Mouse (Mus musculus) ZHBTc4 (cell line): ENCODE measurements around the gene Gm10715.
"Not testable (repeated sequence)": the region's sequence is repeated elsewhere in the genome, so short reads cannot be mapped to it uniquely, and the experiment has no call there.

ENCODE experiments used
- DNase-seq: peaks from one replicate; pipeline ENCODE4 v3.0.0-alpha.2; 2011; ENCODE audit warnings: low read depth, low spot score

The Gm10715 gene

GRCm38 (mm10) chr9:3036577-3036976 lies at the start of gene Gm10715:
Gene Gm10715, plus strand, starts transcription at chr9:3036877.
- DNase-seq = not testable (repeated sequence)

GRCm38 (mm10) chr9:3000445-3000972 lies 36.2 kb upstream of the Gm10715 start, which contains the start of gene Gm10722:
Gene Gm10722, plus strand, starts transcription at chr9:3000922.
- DNase-seq = peak; percentile 46

DNA sequence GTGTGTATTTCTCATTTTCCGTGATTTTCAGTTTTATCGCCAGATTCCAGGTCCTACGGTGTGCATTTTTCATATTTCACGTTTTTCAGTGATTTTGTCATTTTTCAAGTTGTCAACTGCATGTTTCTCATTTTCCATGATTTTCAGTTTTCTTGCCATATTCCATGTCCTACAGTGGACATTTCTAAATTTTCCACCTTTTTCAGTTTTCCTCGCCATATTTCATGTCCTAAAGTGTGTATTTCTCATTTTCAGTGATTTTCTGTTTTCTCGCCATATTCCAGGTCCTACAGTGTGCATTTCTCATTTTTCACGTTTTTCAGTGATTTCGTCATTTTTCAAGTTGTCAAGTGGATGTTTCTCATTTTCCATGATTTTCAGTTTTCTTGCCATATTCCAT lies 35.7 kb upstream of the Gm10715 start:
- not testable (repeated sequence) for DNase-seq

DNA sequence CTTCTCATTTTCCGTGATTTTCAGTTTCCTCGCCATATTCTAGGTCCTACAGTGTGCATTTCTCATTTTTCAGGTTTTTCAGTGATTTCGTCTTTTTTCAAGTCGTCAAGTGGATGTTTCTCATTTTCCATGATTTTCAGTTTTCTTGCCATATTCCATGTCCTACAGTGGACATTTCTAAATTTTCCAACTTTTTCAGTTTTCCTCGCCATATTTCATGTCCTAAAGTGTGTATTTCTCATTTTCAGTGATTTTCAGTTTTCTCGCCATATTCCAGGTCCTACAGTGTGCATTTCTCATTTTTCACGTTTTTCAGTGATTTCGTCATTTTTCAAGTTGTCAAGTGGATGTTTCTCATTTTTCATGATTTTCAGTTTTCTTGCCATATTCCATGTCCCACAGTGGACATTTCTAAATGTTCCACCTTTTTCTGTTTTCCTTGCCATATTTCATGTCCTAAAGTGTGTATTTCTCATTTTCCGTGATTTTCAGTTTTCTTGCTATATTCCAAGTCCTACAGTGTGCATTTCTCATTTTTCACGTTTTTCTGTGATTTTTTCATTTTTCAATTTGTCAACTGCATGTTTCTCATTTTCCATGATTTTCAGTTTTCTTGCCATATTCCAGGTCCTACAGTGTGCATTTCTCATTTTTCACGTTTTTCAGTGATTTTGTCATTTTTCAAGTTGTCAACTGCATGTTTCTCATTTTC lies 34.6 kb upstream of the Gm10715 start:
- peak; percentile 6 for DNase-seq

DNA sequence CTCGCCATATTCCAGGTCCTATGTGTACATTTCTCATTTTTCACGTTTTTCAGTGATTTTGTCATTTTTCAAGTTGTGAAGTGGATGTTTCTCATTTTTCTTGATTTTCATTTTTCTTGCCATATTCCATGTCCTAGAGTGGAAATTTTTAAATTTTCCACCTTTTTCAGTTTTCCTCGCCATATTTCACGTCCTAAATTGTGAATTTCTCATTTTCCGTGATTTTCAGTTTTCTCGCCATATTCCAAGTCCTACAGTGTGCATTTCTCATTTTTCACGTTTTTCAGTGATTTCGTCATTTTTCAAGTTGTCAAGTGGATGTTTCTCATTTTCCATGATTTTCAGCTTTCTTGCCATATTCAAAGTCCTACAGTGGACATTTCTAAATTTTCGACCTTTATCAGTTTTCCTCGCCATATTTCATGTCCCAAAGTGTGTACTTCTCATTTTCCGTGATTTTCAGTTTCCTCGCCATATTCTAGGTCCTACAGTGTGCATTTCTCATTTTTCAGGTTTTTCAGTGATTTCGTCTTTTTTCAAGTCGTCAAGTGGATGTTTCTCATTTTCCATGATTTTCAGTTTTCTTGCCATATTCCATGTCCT lies 33.8 kb upstream of the Gm10715 start, which contains the start of gene Gm11168:
Gene Gm11168, plus strand, starts transcription at position 553 of the 603 bp plus-strand sequence.
- not testable (repeated sequence) for DNase-seq

DNA sequence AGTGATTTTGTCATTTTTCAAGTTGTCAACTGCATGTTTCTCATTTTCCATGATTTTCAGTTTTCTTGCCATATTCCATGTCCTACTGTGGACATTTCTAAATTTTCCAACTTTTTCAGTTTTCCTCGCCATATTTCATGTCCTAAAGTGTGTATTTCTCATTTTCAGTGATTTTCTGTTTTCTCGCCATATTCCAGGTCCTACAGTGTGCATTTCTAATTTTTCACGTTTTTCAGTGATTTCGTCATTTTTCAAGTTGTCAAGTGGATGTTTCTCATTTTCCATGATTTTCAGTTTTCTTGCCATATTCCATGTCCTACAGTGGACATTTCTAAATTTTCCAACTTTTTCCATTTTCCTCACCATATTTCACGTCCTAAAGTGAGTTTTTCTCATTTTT lies 30.5 kb upstream of the Gm10715 start:
- DNase-seq = not testable (repeated sequence)

DNA sequence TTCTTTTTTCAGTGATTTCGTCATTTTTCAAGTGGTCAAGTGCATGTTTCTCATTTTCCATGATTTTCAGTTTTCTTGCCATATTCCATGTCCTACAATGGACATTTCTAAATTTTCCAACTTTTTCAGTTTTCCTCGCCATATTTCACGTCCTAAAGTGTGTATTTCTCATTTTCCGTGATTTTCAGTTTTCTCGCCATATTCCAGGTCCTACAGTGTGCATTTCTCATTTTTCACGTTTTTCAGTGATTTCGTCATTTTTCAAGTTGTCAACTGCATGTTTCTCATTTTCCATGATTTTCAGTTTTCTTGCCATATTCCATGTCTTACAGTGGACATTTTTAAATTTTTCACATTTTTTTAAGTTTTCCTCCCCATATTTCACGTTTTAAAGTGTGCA lies 30.0 kb upstream of the Gm10715 start:
- DNase-seq = not testable (repeated sequence)

- DNase-seq = peak; percentile 9
These were observed 29.4 kb upstream of the Gm10715 start for GRCm38 (mm10) chr9:3007272-3007671.

DNA sequence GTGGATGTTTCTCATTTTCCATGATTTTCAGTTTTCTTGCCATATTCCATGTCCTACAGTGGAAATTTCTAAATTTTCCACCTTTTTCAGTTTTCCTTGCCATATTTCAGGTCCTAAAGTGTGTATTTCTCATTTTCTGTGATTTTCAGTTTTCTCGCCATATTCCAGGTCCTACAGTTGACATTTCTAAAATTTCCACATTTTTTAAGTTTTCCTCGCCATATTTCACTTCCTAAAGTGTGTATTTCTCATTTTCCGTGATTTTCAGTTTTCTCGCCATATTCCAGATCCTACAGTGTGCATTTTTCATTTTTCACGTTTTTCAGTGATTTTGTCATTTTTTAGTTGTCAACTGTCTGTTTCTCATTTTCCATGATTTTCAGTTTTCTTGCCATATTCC lies 27.3 kb upstream of the Gm10715 start:
- DNase-seq = not testable (repeated sequence)

DNA sequence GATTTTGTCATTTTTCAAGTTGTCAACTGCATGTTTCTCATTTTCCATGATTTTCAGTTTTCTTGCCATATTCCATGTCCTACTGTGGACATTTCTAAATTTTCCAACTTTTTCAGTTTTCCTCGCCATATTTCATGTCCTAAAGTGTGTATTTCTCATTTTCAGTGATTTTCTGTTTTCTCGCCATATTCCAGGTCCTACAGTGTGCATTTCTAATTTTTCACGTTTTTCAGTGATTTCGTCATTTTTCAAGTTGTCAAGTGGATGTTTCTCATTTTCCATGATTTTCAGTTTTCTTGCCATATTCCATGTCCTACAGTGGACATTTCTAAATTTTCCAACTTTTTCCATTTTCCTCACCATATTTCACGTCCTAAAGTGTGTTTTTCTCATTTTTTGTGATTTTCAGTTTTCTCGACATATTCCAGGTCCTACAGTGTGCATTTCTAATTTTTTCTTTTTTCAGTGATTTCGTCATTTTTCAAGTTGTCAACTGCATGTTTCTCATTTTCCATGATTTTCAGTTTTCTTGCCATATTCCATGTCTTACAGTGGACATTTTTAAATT lies 24.5 kb upstream of the Gm10715 start:
- not testable (repeated sequence) for DNase-seq

DNA sequence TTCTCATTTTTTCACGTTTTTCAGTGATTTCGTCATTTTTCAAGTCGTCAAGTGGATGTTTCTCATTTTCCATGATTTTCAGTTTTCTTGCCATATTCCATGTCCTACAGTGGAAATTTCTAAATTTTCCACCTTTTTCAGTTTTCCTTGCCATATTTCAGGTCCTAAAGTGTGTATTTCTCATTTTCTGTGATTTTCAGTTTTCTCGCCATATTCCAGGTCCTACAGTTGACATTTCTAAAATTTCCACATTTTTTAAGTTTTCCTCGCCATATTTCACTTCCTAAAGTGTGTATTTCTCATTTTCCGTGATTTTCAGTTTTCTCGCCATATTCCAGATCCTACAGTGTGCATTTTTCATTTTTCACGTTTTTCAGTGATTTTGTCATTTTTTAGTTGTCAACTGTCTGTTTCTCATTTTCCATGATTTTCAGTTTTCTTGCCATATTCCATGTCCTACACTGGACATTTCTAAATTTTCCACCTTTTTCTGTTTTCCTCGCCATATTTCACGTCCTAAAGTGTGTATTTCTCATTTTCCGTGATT lies 23.9 kb upstream of the Gm10715 start, which contains the start of gene Gm10721:
Gene Gm10721, plus strand, starts transcription at position 408 of the 547 bp plus-strand sequence.
- not testable (repeated sequence) for DNase-seq

- not testable (repeated sequence) for DNase-seq
These were observed 21.3 kb upstream of the Gm10715 start, which contains the start of gene Gm10720 for GRCm38 (mm10) chr9:3015354-3015753. Gene Gm10720, plus strand, starts transcription at chr9:3015654.

DNA sequence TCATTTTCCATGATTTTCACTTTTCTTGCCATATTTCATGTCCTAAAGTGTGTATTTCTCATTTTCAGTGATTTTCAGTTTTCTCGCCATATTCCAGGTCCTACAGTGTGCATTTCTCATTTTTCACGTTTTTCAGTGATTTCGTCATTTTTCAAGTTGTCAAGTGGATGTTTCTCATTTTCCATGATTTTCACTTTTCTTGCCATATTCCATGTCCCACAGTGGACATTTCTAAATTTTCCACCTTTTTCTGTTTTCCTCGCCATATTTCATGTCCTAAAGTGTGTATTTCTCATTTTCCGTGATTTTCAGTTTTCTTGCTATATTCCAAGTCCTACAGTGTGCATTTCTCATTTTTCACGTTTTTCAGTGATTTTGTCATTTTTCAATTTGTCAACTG lies 20.8 kb upstream of the Gm10715 start:
- DNase-seq = not testable (repeated sequence)

DNA sequence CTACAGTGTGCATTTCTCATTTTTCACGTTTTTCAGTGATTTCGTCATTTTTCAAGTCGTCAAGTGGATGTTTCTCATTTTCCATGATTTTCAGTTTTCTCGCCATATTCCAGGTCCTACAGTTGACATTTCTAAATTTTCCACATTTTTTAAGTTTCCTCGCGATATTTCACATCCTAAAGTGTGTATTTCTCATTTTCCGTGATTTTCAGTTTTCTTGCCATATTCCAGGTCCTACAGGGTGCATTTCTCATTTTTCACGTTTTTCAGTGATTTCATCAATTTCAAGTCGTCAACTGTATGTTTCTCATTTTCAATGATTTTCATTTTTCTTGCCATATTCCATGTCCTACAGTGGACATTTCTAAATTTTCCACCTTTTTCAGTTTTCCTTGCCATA lies 19.6 kb upstream of the Gm10715 start, which contains the start of gene Gm10719:
Gene Gm10719, plus strand, starts transcription at position 301 of the 400 bp plus-strand sequence.
- DNase-seq = not testable (repeated sequence)

DNA sequence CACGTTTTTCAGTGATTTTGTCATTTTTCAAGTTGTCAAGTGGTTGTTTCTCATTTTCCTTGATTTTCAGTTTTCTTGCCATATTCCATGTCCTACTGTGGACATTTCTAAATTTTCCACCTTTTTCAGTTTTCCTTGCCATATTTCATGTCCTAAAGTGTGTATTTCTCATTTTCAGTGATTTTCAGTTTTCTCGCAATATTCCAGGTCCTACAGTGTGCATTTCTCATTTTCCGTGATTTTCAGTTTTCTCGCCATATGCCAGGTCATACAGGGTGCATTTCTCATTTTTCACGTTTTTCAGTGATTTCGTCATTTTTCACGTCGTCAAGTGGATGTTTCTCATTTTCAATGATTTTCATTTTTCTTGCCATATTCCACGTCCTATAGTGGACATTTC lies 17.7 kb upstream of the Gm10715 start:
- not testable (repeated sequence) for DNase-seq

DNA sequence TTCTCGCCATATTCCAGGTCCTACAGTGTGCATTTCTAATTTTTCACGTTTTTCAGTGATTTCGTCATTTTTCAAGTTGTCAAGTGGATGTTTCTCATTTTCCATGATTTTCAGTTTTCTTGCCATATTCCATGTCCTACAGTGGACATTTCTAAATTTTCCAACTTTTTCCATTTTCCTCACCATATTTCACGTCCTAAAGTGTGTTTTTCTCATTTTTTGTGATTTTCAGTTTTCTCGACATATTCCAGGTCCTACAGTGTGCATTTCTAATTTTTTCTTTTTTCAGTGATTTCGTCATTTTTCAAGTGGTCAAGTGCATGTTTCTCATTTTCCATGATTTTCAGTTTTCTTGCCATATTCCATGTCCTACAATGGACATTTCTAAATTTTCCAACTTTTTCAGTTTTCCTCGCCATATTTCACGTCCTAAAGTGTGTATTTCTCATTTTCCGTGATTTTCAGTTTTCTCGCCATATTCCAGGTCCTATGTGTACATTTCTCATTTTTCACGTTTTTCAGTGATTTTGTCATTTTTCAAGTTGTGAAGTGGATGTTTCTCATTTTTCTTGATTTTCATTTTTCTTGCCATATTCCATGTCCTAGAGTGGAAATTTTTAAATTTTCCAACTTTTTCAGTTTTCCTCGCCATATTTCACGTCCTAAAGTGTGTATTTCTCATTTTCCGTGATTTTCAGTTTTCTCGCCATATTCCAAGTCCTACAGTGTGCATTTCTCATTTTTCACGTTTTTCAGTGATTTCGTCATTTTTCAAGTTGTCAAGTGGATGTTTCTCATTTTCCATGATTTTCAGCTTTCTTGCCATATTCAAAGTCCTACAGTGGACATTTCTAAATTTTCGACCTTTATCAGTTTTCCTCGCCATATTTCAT lies 16.6 kb upstream of the Gm10715 start:
- DNase-seq = not testable (repeated sequence)

- DNase-seq = peak; percentile 11
These were observed 14.2 kb upstream of the Gm10715 start for GRCm38 (mm10) chr9:3022316-3023008.

GRCm38 (mm10) chr9:3023312-3023984 lies 13.2 kb upstream of the Gm10715 start, which contains the start of gene Gm10718:
Gene Gm10718, plus strand, starts transcription at chr9:3023547.
- DNase-seq = not testable (repeated sequence)

DNA sequence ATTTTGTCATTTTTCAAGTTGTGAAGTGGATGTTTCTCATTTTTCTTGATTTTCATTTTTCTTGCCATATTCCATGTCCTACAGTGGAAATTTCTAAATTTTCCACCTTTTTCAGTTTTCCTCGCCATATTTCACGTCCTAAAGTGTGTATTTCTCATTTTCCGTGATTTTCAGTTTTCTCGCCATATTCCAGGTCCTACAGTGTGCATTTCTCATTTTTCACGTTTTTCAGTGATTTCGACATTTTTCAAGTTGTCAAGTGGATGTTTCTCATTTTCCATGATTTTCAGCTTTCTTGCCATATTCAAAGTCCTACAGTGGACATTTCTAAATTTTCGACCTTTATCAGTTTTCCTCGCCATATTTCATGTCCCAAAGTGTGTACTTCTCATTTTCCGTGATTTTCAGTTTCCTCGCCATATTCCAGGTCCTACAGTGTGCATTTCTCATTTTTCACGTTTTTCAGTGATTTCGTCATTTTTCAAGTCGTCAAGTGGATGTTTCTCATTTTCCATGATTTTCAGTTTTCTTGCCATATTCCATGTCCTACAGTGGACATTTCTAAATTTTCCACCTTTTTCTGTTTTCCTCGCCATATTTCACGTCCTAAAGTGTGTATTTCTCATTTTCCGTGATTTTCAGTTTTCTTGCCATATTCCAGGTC lies 12.6 kb upstream of the Gm10715 start:
- not testable (repeated sequence) for DNase-seq
